Mouse (Mus musculus): ENCODE data around the gene Impad1. TPM values are rescaled to one million over a fixed set of nuclear protein-coding genes. Genes with fewer than 3 reads are reported as not detected.

Impad1 gene
- polyA plus RNA-seq, 1 experiment from 2014 or later, result 24.5 TPM

DNA sequence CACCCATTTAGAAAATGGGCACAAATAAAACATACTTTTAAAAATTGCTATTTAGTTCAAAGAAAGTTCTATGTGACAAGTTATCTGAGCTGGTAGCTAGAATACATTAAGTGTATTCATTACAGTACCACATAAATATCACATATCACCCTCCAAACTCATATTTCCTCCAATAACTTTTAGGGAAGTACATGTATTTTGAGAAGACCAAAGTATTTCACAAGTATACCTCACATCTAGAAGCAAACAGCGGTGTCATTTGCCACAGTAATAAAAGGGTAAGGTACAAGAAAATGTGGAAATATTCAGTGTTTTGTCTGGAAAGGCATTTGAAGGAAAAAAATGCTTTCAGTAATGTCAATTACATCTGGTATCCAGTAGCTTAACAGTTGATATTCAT is 2.0 kb downstream of the Impad1 start:
- WGBS, result 88% methylated on average over 1 of the region's 1 CpGs
- no peaks in the 10 kb centered on the region for H3K27me3 ChIP-seq (replicated peaks; ENCODE audit: insufficient read depth, low read length)
- no peaks in the 10 kb centered on the region for H3K36me3 ChIP-seq (ENCODE audit: insufficient read depth, low read length)
- peaks cover 4% of the 10 kb centered on the region; the same call in 1 of the 2 replicates for H3K4me1 ChIP-seq (ENCODE audit: insufficient read depth, low read depth, low read length)
- no peak for ATAC-seq
- no peak for DNase-seq (ENCODE audit: low spot score)
- no peak overlapping the region for H3K4me2 ChIP-seq (replicated peaks; ENCODE audit: low read depth, low read length)
- no peak overlapping the region for H3K27ac ChIP-seq (ENCODE audit: low read length)
- TF ChIP-seq EP300 (IDR thresholded peaks at IDR 0.05), result no peak
- no peak for TF ChIP-seq CTCF (IDR thresholded peaks at IDR 0.05)
- H3K9me3 ChIP-seq (ENCODE audit: low read length), result no peaks in the 10 kb centered on the region
- H3K9ac ChIP-seq (replicated peaks; ENCODE audit: low read depth), result no peak overlapping the region
- no peak overlapping the region for H3K4me3 ChIP-seq (ENCODE audit: low read depth, low read length)

- ATAC-seq (no peak), DNase-seq (ENCODE audit: low spot score) (no peak)
- TF ChIP-seq EP300 (IDR thresholded peaks at IDR 0.05), result no peak
- no peak for TF ChIP-seq CTCF (IDR thresholded peaks at IDR 0.05)
- no peak overlapping the region for H3K9ac ChIP-seq (replicated peaks; ENCODE audit: low read depth)
- H3K27ac ChIP-seq (ENCODE audit: low read length), result no peak overlapping the region
- H3K27me3 ChIP-seq (replicated peaks; ENCODE audit: insufficient read depth, low read length), result no peaks in the 10 kb centered on the region
- 58% methylated on average over 2 of the region's 2 CpGs for WGBS
- no peaks in the 10 kb centered on the region for H3K4me1 ChIP-seq (ENCODE audit: insufficient read depth, low read depth, low read length)
- no peak overlapping the region for H3K4me3 ChIP-seq (ENCODE audit: low read depth, low read length)
- H3K4me2 ChIP-seq (replicated peaks; ENCODE audit: low read depth, low read length), result no peak overlapping the region
- H3K36me3 ChIP-seq (ENCODE audit: insufficient read depth, low read length), result no peaks in the 10 kb centered on the region
- H3K9me3 ChIP-seq (ENCODE audit: low read length), result no peaks in the 10 kb centered on the region
These were observed 8.0 kb downstream of the Impad1 start for GRCm38 (mm10) chr4:4785169-4785568.

- DNase-seq (ENCODE audit: low spot score) (no peak), ATAC-seq (no peak)
- no peaks in the 10 kb centered on the region for H3K4me1 ChIP-seq (ENCODE audit: insufficient read depth, low read depth, low read length)
- no peaks in the 10 kb centered on the region for H3K27me3 ChIP-seq (replicated peaks; ENCODE audit: insufficient read depth, low read length)
- no peak overlapping the region for H3K4me3 ChIP-seq (ENCODE audit: low read depth, low read length)
- 12% methylated on average over 1 of the region's 1 CpGs for WGBS
- H3K36me3 ChIP-seq (ENCODE audit: insufficient read depth, low read length), result no peaks in the 10 kb centered on the region
- H3K9ac ChIP-seq (replicated peaks; ENCODE audit: low read depth), result no peak overlapping the region
- H3K9me3 ChIP-seq (ENCODE audit: low read length), result no peaks in the 10 kb centered on the region
- no peak for TF ChIP-seq CTCF (IDR thresholded peaks at IDR 0.05)
- no peak for TF ChIP-seq EP300 (IDR thresholded peaks at IDR 0.05)
- H3K4me2 ChIP-seq (replicated peaks; ENCODE audit: low read depth, low read length), result no peak overlapping the region
- no peak overlapping the region for H3K27ac ChIP-seq (ENCODE audit: low read length)
These were observed 8.8 kb downstream of the Impad1 start for GRCm38 (mm10) chr4:4784305-4784704.

DNA sequence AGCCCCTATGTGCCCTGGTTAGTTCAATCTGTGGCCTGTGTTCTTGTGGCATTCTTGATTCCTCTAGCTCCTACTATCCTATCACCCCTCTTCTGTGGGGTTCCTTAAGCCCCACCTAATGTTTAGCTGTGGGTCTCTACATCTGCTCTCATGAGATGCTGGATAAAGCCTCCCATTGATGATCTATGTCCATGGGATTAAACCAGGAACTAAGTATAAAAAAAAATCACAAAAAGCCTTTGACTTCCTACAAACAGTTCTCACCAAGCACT is 9.5 kb downstream of the Impad1 start:
- Histone ChIP-seq H3K27me3 (replicated peaks; ENCODE audit: insufficient read depth, low read length) (no peaks in the 10 kb centered on the region), H3K4me2 (replicated peaks; ENCODE audit: low read depth, low read length) (no peak overlapping the region), H3K9ac (replicated peaks; ENCODE audit: low read depth) (no peak overlapping the region), H3K4me3 (ENCODE audit: low read depth, low read length) (no peak overlapping the region), H3K4me1 (ENCODE audit: insufficient read depth, low read depth, low read length) (no peaks in the 10 kb centered on the region), H3K9me3 (ENCODE audit: low read length) (no peaks in the 10 kb centered on the region), H3K27ac (ENCODE audit: low read length) (no peak overlapping the region), H3K36me3 (ENCODE audit: insufficient read depth, low read length) (no peaks in the 10 kb centered on the region)
- no peak for TF ChIP-seq CTCF (IDR thresholded peaks at IDR 0.05)
- no peak for TF ChIP-seq EP300 (IDR thresholded peaks at IDR 0.05)
- no peak for DNase-seq (ENCODE audit: low spot score)
- no peak for ATAC-seq

DNA sequence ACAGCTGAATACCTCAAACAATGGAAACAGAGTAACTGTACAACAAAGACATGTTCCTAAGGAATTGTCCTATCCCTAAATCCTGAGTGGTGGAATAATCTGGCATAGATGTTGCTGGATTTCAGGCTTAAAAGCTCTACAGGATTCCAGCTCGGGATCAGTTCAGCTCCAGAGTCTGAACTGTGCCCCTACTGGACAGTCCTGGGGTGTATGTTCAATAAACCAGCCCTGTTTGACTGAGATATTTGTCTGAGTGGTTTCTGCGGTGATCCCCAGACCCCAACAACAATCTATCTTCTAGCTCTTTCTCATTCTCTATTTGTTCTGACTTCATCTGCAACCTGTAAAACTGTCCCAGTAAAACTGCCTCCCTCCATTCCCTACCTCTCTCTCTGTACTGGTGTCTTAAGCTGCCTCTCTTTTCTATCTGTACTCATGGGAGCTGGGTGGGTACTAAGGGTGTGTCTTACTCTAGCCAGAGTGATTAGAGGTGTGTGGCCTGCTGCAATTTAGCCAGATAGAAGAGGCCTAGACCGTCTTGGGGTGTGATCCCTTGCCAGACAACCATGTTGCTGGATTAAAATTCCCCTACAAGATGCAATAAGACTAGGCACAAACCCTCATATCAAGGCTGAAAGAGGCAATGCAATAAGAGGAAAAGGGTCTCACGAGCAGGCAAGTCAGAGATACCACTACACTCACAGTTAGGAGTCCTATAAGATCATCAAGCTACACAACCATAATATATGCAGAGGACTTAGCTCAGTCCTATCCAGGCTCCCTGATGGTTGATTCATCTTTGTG is 10.1 kb downstream of the Impad1 start:
- no peak overlapping the region for H3K27ac ChIP-seq (ENCODE audit: low read length)
- no peak overlapping the region for H3K4me2 ChIP-seq (replicated peaks; ENCODE audit: low read depth, low read length)
- DNase-seq (ENCODE audit: low spot score) (no peak), ATAC-seq (no peak)
- no peaks in the 10 kb centered on the region for H3K4me1 ChIP-seq (ENCODE audit: insufficient read depth, low read depth, low read length)
- H3K9ac ChIP-seq (replicated peaks; ENCODE audit: low read depth), result no peak overlapping the region
- WGBS, result 98% methylated on average over 4 of the region's 4 CpGs
- H3K36me3 ChIP-seq (ENCODE audit: insufficient read depth, low read length), result no peaks in the 10 kb centered on the region
- no peak overlapping the region for H3K4me3 ChIP-seq (ENCODE audit: low read depth, low read length)
- H3K9me3 ChIP-seq (ENCODE audit: low read length), result no peaks in the 10 kb centered on the region
- TF ChIP-seq EP300 (IDR thresholded peaks at IDR 0.05) (no peak), CTCF (IDR thresholded peaks at IDR 0.05) (no peak)
- H3K27me3 ChIP-seq (replicated peaks; ENCODE audit: insufficient read depth, low read length), result no peaks in the 10 kb centered on the region

DNA sequence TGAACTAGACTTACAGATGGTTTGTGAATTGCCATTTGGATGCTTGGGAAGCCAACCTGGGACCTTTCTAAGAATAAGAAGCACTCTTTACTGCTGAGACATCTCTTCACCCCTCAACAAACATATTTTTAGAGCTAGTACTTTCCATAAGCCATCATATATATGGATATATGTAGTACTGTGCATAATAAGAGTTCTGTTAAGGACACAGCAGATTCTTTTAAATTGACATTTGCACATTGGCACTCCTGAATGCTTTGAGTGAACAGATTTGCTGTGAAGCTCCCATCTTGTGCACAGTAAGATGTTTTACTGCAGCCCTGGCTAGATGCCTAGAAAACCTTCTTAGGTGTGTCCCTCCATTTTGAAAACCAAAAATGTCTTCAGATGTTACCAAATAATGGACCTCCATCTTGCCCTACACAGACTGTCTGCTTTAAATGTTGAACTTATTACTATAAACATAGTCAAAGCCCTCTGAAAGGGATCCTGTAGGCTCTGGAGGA is 13.8 kb downstream of the Impad1 start:
- Histone ChIP-seq H3K4me1 (ENCODE audit: insufficient read depth, low read depth, low read length) (no peaks in the 10 kb centered on the region), H3K4me3 (ENCODE audit: low read depth, low read length) (no peak overlapping the region), H3K27me3 (replicated peaks; ENCODE audit: insufficient read depth, low read length) (no peaks in the 10 kb centered on the region), H3K9ac (replicated peaks; ENCODE audit: low read depth) (no peak overlapping the region), H3K9me3 (ENCODE audit: low read length) (no peaks in the 10 kb centered on the region), H3K36me3 (ENCODE audit: insufficient read depth, low read length) (peaks cover 5% of the 10 kb centered on the region; the same call in 1 of the 2 replicates), H3K27ac (ENCODE audit: low read length) (no peak overlapping the region), H3K4me2 (replicated peaks; ENCODE audit: low read depth, low read length) (no peak overlapping the region)
- no peak for DNase-seq (ENCODE audit: low spot score)
- no peak for ATAC-seq
- TF ChIP-seq CTCF (IDR thresholded peaks at IDR 0.05) (no peak), EP300 (IDR thresholded peaks at IDR 0.05) (no peak)
